Mouse (Mus musculus) kidney, adult 11 months (tissue): ENCODE results near the gene Gm2244.
"Not testable (repeated sequence)": the region's sequence is repeated elsewhere in the genome, so short reads cannot be mapped to it uniquely, and the experiment has no call there.

Experiments used
- DNase-seq: peaks from one replicate; pipeline ENCODE4 v3.0.0; 2022

Gene Gm2244

GRCm38 (mm10) chr14:19549863-19550262 is at the start of gene Gm2244:
TSS of gene Gm2244 (minus strand) at chr14:19549963.
- DNase-seq: not testable (repeated sequence)

GRCm38 (mm10) chr14:19584804-19585667 is 35.3 kb upstream of the Gm2244 start, which contains the start of gene Gm2237:
TSS of gene Gm2237 (minus strand) at chr14:19585135.
- DNase-seq: peak; percentile 15
